Mouse (Mus musculus): ENCODE results near the gene Thsd7a.

Gene Thsd7a

GRCm38 (mm10) chr6:12748787-12749530, at the start of gene Thsd7a:
Thsd7a (minus strand) TSS chr6:12749410.
- CTCF ChIA-PET: no interaction called here

GRCm38 (mm10) chr6:12787129-12787528, 37.9 kb upstream of the Thsd7a start:
- CTCF ChIA-PET: no interaction called here

- CTCF ChIA-PET: no interaction called here
Observed at GRCm38 (mm10) chr6:12786378-12786982, 37.3 kb upstream of the Thsd7a start.

GRCm38 (mm10) chr6:12784918-12785618, 35.9 kb upstream of the Thsd7a start:
- CTCF ChIA-PET: no interaction called here

- CTCF ChIA-PET: no interaction called here
Observed at GRCm38 (mm10) chr6:12772799-12773198, 23.6 kb upstream of the Thsd7a start.

- CTCF ChIA-PET: no interaction called here
Observed at GRCm38 (mm10) chr6:12765191-12765590, 16.0 kb upstream of the Thsd7a start.

GRCm38 (mm10) chr6:12764606-12765005, 15.4 kb upstream of the Thsd7a start:
- CTCF ChIA-PET: no interaction called here

- CTCF ChIA-PET: no interaction called here
Observed at GRCm38 (mm10) chr6:12763816-12764215, 14.6 kb upstream of the Thsd7a start.

GRCm38 (mm10) chr6:12759328-12760193, 10.4 kb upstream of the Thsd7a start:
- CTCF ChIA-PET: no interaction called here

- CTCF ChIA-PET: no interaction called here
Observed at GRCm38 (mm10) chr6:12752297-12752696, 3.1 kb upstream of the Thsd7a start.

GRCm38 (mm10) chr6:12750441-12750840, 1.2 kb upstream of the Thsd7a start:
- CTCF ChIA-PET: no interaction called here

- CTCF ChIA-PET: no interaction called here
Observed at GRCm38 (mm10) chr6:12749531-12750210, 461 bp upstream of the Thsd7a start.

- CTCF ChIA-PET: no interaction called here
Observed at GRCm38 (mm10) chr6:12748454-12748786, 790 bp downstream of the Thsd7a start.

- CTCF ChIA-PET: no interaction called here
Observed at GRCm38 (mm10) chr6:12747856-12748450, 1.3 kb downstream of the Thsd7a start.

GRCm38 (mm10) chr6:12742791-12743190, 6.4 kb downstream of the Thsd7a start:
- CTCF ChIA-PET: no interaction called here

- CTCF ChIA-PET: no interaction called here
Observed at GRCm38 (mm10) chr6:12733924-12734323, 15.3 kb downstream of the Thsd7a start.

- CTCF ChIA-PET: no interaction called here
Observed at GRCm38 (mm10) chr6:12716071-12716470, 33.1 kb downstream of the Thsd7a start.

GRCm38 (mm10) chr6:12712581-12712980, 36.6 kb downstream of the Thsd7a start:
- CTCF ChIA-PET: no interaction called here

- CTCF ChIA-PET: no interaction called here
Observed at GRCm38 (mm10) chr6:12702925-12703324, 46.3 kb downstream of the Thsd7a start.

- CTCF ChIA-PET: no interaction called here
Observed at GRCm38 (mm10) chr6:12699089-12699488, 50.1 kb downstream of the Thsd7a start.

- CTCF ChIA-PET: no interaction called here
Observed at GRCm38 (mm10) chr6:12693689-12694088, 55.5 kb downstream of the Thsd7a start.

Data from spleen, embryonic (tissue).